Mouse (Mus musculus) lung, postnatal 10 days (tissue): Measurements from ENCODE around the gene Sh2b2.

ENCODE experiments used
- DNase-seq: peaks from one replicate; pipeline ENCODE4 v3.0.0; 2021

The Sh2b2 gene

GRCm38 (mm10) chr5:136246452-136246838 lies at the start of gene Sh2b2:
Gene Sh2b2, minus strand, starts transcription at chr5:136246556.
- no peak for DNase-seq

- DNase-seq, result no peak
These were observed 46.6 kb upstream of the Sh2b2 start for GRCm38 (mm10) chr5:136292971-136293418.

- DNase-seq, result no peak
These were observed 46.0 kb upstream of the Sh2b2 start for GRCm38 (mm10) chr5:136292361-136292760.

- DNase-seq, result peak; percentile 38
These were observed 45.2 kb upstream of the Sh2b2 start for GRCm38 (mm10) chr5:136291562-136291961.

- no peak for DNase-seq
These were observed 43.4 kb upstream of the Sh2b2 start for GRCm38 (mm10) chr5:136289776-136290175.

- peak; percentile 27 for DNase-seq
These were observed 42.2 kb upstream of the Sh2b2 start for GRCm38 (mm10) chr5:136288351-136289081.

GRCm38 (mm10) chr5:136286566-136286965 lies 40.2 kb upstream of the Sh2b2 start:
- DNase-seq, result no peak

- no peak for DNase-seq
These were observed 38.8 kb upstream of the Sh2b2 start for GRCm38 (mm10) chr5:136285106-136285505.

GRCm38 (mm10) chr5:136281351-136281750 lies 35.0 kb upstream of the Sh2b2 start:
- DNase-seq, result peak; percentile 35

- no peak for DNase-seq
These were observed 28.4 kb upstream of the Sh2b2 start for GRCm38 (mm10) chr5:136274739-136275138.

GRCm38 (mm10) chr5:136269937-136270336 lies 23.6 kb upstream of the Sh2b2 start:
- DNase-seq, result no peak

- DNase-seq, result no peak
These were observed 19.7 kb upstream of the Sh2b2 start for GRCm38 (mm10) chr5:136266077-136266476.

- no peak for DNase-seq
These were observed 17.0 kb upstream of the Sh2b2 start for GRCm38 (mm10) chr5:136263342-136263741.

GRCm38 (mm10) chr5:136258919-136259318 lies 12.6 kb upstream of the Sh2b2 start:
- DNase-seq, result peak; percentile 82

- peak; percentile 85 for DNase-seq
These were observed 6.5 kb upstream of the Sh2b2 start for GRCm38 (mm10) chr5:136252899-136253298.

- DNase-seq, result peak; percentile 50
These were observed 4.6 kb upstream of the Sh2b2 start for GRCm38 (mm10) chr5:136251004-136251403.

- no peak for DNase-seq
These were observed 2.1 kb upstream of the Sh2b2 start for GRCm38 (mm10) chr5:136248441-136248840.

GRCm38 (mm10) chr5:136245541-136246451 lies 560 bp downstream of the Sh2b2 start:
- DNase-seq, result no peak

- DNase-seq, result peak; percentile 86
These were observed 1.4 kb downstream of the Sh2b2 start for GRCm38 (mm10) chr5:136244762-136245540.

- DNase-seq, result peak; percentile 31
These were observed 2.2 kb downstream of the Sh2b2 start for GRCm38 (mm10) chr5:136243851-136244761.

- no peak for DNase-seq
These were observed 5.2 kb downstream of the Sh2b2 start for GRCm38 (mm10) chr5:136241161-136241560.

GRCm38 (mm10) chr5:136240381-136240780 lies 6.0 kb downstream of the Sh2b2 start:
- no peak for DNase-seq
